Mouse (Mus musculus) cerebellum, adult 2 months (tissue): ENCODE results near the gene Zbtb38.

Experiments used
- CTCF ChIP-seq: fragments of 200-500 bp; IDR thresholded peaks from 2 replicates; pipeline ENCODE4 v1.5.1; 2011; ENCODE audit warnings: low read depth, mild to moderate bottlenecking, control low read depth, low read length, moderate library complexity, borderline replicate concordance; ENCODE audit not compliant: insufficient read depth
- POLR2A ChIP-seq: fragments of 200-500 bp; IDR thresholded peaks from 2 replicates; pipeline ENCODE4 v1.6.1; 2011; ENCODE audit warnings: low read length, control low read depth, borderline replicate concordance; ENCODE audit not compliant: insufficient read depth

DNA sequence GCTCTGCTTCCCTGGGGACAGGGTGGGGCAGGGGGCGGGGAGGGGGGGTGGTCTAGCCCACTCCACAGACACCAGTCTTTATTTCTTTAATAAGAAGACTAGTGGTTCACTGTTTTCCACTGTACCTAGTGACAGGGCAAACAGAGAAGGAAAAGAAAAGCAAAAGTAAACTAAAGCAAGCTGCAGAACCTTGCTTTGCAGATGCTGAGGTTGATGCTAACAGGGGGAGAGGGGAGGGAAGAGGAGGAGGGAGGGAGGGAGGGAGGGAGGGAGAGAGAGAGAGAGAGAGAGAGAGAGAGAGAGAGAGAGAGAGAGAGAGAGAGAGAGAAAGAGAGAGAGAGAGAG lies 2.0 kb upstream of the Zbtb38 start:
- TF ChIP-seq CTCF = no peak
- TF ChIP-seq POLR2A = no peak
